Mouse (Mus musculus): Measurements from ENCODE around the gene Slc6a12.

Gene Slc6a12

GRCm38 (mm10) chr6:121412558-121413297 is 69.9 kb downstream of the Slc6a12 start:
- no peak for DNase-seq (ENCODE audit: low spot score)
